Mouse (Mus musculus) hindbrain, embryonic 13.5 days (tissue): Measurements from ENCODE around the gene Gm7714. TPM values are rescaled to one million over a fixed set of nuclear protein-coding genes. Genes with fewer than 3 reads are reported as not detected.
"Not testable (repeated sequence)": the region's sequence is repeated elsewhere in the genome, so short reads cannot be mapped to it uniquely, and the experiment has no call there.

Experiments
- ATAC-seq: fragments of 200-750 bp; cut with Nextera tagmentation; 2 replicates; pipeline ENCODE4 v1.8.0; 2017; ENCODE audit warnings: moderate TSS enrichment; ENCODE audit not compliant: low FRiP score
- H3K27ac ChIP-seq: fragments of 300-500 bp; sonication (generic); 2 replicates; pipeline ENCODE4 v1.5.1; 2015; ENCODE audit warnings: inconsistent platforms, mild to moderate bottlenecking, moderate library complexity
- H3K27me3 ChIP-seq: fragments of 300-500 bp; sonication (generic); 2 replicates; pipeline ENCODE4 v1.6.1; 2015; ENCODE audit warnings: mild to moderate bottlenecking, inconsistent platforms
- H3K36me3 ChIP-seq: fragments of 300-500 bp; sonication (generic); 2 replicates; pipeline ENCODE4 v1.6.1; 2015; ENCODE audit warnings: mild to moderate bottlenecking, inconsistent platforms
- H3K4me1 ChIP-seq: fragments of 300-500 bp; sonication (generic); replicated peaks from 2 replicates; pipeline ENCODE4 v1.6.1; 2015; ENCODE audit warnings: inconsistent platforms
- H3K4me2 ChIP-seq: fragments of 300-500 bp; sonication (generic); 2 replicates; pipeline ENCODE4 v1.6.1; 2015; ENCODE audit warnings: inconsistent platforms, mild to moderate bottlenecking, moderate library complexity
- H3K4me3 ChIP-seq: fragments of 300-500 bp; sonication (generic); 2 replicates; pipeline ENCODE4 v1.5.1; 2015; ENCODE audit warnings: mild to moderate bottlenecking, inconsistent platforms
- H3K9ac ChIP-seq: fragments of 300-500 bp; sonication (generic); 2 replicates; pipeline ENCODE4 v1.6.1; 2015; ENCODE audit warnings: mild to moderate bottlenecking, inconsistent platforms
- H3K9me3 ChIP-seq: fragments of 300-500 bp; sonication (generic); 2 replicates; pipeline ENCODE4 v1.6.1; 2016; ENCODE audit warnings: inconsistent platforms
- WGBS: fragments of 180-500 bp; shearing (Covaris S2); methylation state at CpG from one replicate; pipeline ENCODE4 v1.1.7; 2015; 5-methylcytosine and 5-hydroxymethylcytosine counted together
- polyA plus RNA-seq: library from polyadenylated mRNA; unstranded; fragments of >200 nt; fragmentation: Nextera tagmentation; extraction: Ambion mirVana; gene quantifications from 2 replicates; pipeline ENCODE4 v1.2.1, GENCODE M21; 2015

Gm7714 gene
- not detected in 2 replicates for polyA plus RNA-seq

DNA sequence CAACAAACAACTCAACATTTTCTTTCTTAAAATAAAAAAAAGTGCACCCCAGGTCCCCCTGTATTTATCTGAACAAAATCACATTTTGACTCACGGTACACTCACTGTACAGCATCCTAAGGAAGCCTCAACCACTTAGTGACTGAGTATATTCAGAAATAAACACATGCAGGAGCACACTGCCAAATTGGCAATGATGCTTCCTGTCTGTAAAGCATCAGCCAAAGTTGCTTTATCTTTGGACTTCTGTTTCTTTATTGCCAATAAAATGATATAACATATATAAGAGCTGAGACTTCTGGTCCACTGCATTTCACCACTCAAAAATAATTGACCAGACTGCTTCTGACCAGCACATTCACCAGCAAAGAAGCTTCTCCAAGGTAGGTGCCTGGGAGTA lies at the start of gene Gm7714:
Gm7714 (plus strand) TSS at position 301 of the 400 bp plus-strand sequence.
- Histone ChIP-seq H3K9me3 (no peaks in the 10 kb centered on the region), H3K4me2 (no peak within 1 kb of the TSS), H3K4me1 (no peaks in the 10 kb centered on the region), H3K36me3 (no peaks in the 10 kb centered on the region), H3K27me3 (no peaks in the 10 kb centered on the region), H3K27ac (no peak within 1 kb of the TSS), H3K9ac (no peak within 1 kb of the TSS), H3K4me3 (no peak within 1 kb of the TSS)
- no peak for ATAC-seq
- 70% methylated on average over 1 of the region's 1 CpGs for WGBS

GRCm38 (mm10) chr5:88256475-88256874 lies 12.2 kb upstream of the Gm7714 start:
- Histone ChIP-seq H3K4me1 (no peaks in the 10 kb centered on the region), H3K4me2 (no peak overlapping the region), H3K9me3 (no peaks in the 10 kb centered on the region), H3K9ac (no peak overlapping the region), H3K27me3 (no peaks in the 10 kb centered on the region), H3K4me3 (no peak overlapping the region), H3K36me3 (no peaks in the 10 kb centered on the region), H3K27ac (no peak overlapping the region)
- WGBS = 88% methylated on average over 1 of the region's 1 CpGs
- ATAC-seq = no peak

DNA sequence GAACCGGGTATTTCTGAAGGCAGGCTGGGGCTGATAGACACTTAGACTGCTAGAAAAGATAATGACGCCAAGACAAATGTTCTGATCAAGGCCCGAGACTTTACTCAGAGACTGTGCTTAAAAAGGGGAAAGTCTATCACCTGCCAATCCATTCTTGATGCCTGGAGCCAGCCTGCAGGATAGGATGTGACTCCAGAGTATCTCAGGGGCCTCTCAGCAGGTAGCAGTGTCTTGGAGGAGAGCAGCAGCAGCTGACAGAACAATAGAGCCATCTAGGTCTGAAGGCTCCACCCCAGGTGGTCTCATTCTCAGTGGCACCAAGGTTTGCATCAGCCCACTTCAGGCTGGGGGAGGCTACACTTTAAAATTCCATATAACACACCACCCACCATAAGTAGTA lies 42.6 kb downstream of the Gm7714 start:
- H3K4me1 ChIP-seq, H3K9ac ChIP-seq, H3K9me3 ChIP-seq, H3K27ac ChIP-seq, H3K4me3 ChIP-seq, ATAC-seq, H3K36me3 ChIP-seq, H3K27me3 ChIP-seq, H3K4me2 ChIP-seq: not testable (repeated sequence)
- WGBS = 53% methylated on average over 3 of the region's 3 CpGs

GRCm38 (mm10) chr5:88317012-88317411 lies 48.3 kb downstream of the Gm7714 start, which contains the start of gene Prol1:
Gene Prol1, plus strand, starts transcription at chr5:88317312.
- Histone ChIP-seq H3K4me2 (no peak within 1 kb of the TSS), H3K9me3 (no peaks in the 10 kb centered on the region), H3K9ac (no peak within 1 kb of the TSS), H3K27me3 (no peaks in the 10 kb centered on the region), H3K36me3 (no peaks in the 10 kb centered on the region), H3K27ac (no peak within 1 kb of the TSS), H3K4me3 (no peak within 1 kb of the TSS), H3K4me1 (no peaks in the 10 kb centered on the region)
- 95% methylated on average over 1 of the region's 1 CpGs for WGBS
- ATAC-seq = no peak

Other genes with a start within 250 kb of the Gm7714 start
- gene Smr2, start 182.4 kb upstream of the Gm7714 start, polyA plus RNA-seq = not detected in 2 replicates
- gene Gm11116, start 157.4 kb upstream of the Gm7714 start, polyA plus RNA-seq = not detected in 2 replicates
- gene Gm11115, start 114.8 kb upstream of the Gm7714 start, polyA plus RNA-seq = not detected in 2 replicates
- not detected in 2 replicates for gene Prol1, start 48.4 kb downstream of the Gm7714 start, polyA plus RNA-seq
- gene Amtn, start 107.2 kb downstream of the Gm7714 start, polyA plus RNA-seq = not detected in 2 replicates
- not detected in 2 replicates for gene Ambn, start 187.1 kb downstream of the Gm7714 start, polyA plus RNA-seq
- gene Enam, start 219.1 kb downstream of the Gm7714 start, polyA plus RNA-seq = not detected in 2 replicates